Mouse (Mus musculus): ENCODE results near the gene Gpr34. TPM values are rescaled to one million over a fixed set of nuclear protein-coding genes. Genes with fewer than 3 reads are reported as not detected.

Gpr34 gene
- 2.1 and 2.9 TPM in 2 replicates for polyA plus RNA-seq (2015; fragmentation: Nextera tagmentation; extraction: Ambion mirVana)

- no peak within 1 kb of the TSS for H3K27ac ChIP-seq
- no peaks in the 10 kb centered on the region for H3K36me3 ChIP-seq
- H3K4me2 ChIP-seq (replicated peaks) = no peak within 1 kb of the TSS
- no peak for ATAC-seq (ENCODE audit: low FRiP score, low read depth)
- no peaks in the 10 kb centered on the region for H3K27me3 ChIP-seq
- no peaks in the 10 kb centered on the region for H3K4me1 ChIP-seq
- WGBS = 69% methylated on average over 5 of the region's 5 CpGs
- H3K9ac ChIP-seq = no peak within 1 kb of the TSS
- no peak within 1 kb of the TSS for H3K4me3 ChIP-seq
- no peaks in the 10 kb centered on the region for H3K9me3 ChIP-seq
Measured at GRCm38 (mm10) chrX:13631599-13632283, at the start of gene Gpr34. Gene Gpr34, plus strand, starts transcription at chrX:13632089.

DNA sequence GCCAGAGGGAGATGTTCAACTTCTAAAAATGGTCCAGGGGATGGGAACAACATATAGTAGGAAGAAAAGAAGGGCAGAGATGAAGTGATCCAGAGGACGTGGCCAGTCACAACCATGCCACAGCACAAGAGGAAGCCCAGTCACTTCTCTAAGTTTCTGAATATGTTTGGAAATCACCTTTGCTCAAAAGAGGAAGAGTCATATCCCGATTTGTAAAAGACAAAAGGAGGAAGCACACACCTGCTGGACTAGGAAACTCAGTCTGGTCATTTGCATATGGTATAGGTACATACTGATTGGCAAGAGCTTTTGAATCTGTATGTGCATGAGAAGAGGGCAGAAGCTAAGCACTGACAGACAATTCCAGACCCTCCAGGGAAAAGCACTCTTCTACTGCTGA, 32.5 kb upstream of the Gpr34 start:
- Histone ChIP-seq H3K9ac (no peak overlapping the region), H3K27ac (no peak overlapping the region), H3K4me3 (no peak overlapping the region), H3K4me2 (replicated peaks) (no peak overlapping the region), H3K27me3 (peaks cover 3% of the 10 kb centered on the region; the same call in 1 of the 2 replicates), H3K4me1 (no peaks in the 10 kb centered on the region), H3K36me3 (no peaks in the 10 kb centered on the region), H3K9me3 (no peaks in the 10 kb centered on the region)
- no peak for ATAC-seq (ENCODE audit: low FRiP score, low read depth)
- WGBS = 87% methylated on average over 2 of the region's 2 CpGs

- Histone ChIP-seq H3K4me3 (no peak overlapping the region), H3K9ac (no peak overlapping the region), H3K27me3 (peaks cover 3% of the 10 kb centered on the region; the same call in 1 of the 2 replicates), H3K9me3 (no peaks in the 10 kb centered on the region), H3K36me3 (no peaks in the 10 kb centered on the region), H3K4me1 (no peaks in the 10 kb centered on the region), H3K27ac (no peak overlapping the region), H3K4me2 (replicated peaks) (no peak overlapping the region)
- no peak for ATAC-seq (ENCODE audit: low FRiP score, low read depth)
- WGBS = 82% methylated on average over 1 of the region's 1 CpGs
Measured at GRCm38 (mm10) chrX:13599966-13600365, 31.9 kb upstream of the Gpr34 start.

DNA sequence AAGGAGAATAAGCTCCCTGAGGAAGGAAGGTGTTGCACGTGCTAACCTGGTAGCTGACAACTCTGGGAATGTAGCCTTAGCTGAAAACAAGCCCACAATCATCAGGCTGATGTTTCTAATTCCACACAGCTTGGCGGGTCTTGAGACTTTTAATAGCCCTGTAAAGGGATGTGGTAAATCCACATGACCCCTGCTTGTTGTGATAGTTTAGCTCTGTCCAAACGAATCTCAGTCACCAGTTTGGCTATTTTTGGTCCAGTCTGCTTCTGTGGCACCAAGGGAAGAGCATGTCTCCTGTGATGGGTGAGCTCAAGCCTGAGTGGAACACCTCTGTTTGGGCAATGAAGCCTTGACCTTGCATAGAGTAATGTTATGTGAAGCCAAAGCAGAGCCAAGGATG, 25.1 kb upstream of the Gpr34 start:
- ATAC-seq (ENCODE audit: low FRiP score, low read depth) = no peak
- Histone ChIP-seq H3K36me3 (no peaks in the 10 kb centered on the region), H3K4me2 (replicated peaks) (no peak overlapping the region), H3K27me3 (no peaks in the 10 kb centered on the region), H3K9me3 (no peaks in the 10 kb centered on the region), H3K9ac (no peak overlapping the region), H3K4me3 (no peak overlapping the region), H3K27ac (no peak overlapping the region), H3K4me1 (no peaks in the 10 kb centered on the region)
- 29% methylated on average over 3 of the region's 3 CpGs for WGBS

GRCm38 (mm10) chrX:13607752-13608151, 24.1 kb upstream of the Gpr34 start:
- no peak for ATAC-seq (ENCODE audit: low FRiP score, low read depth)
- Histone ChIP-seq H3K9ac (no peak overlapping the region), H3K4me1 (no peaks in the 10 kb centered on the region), H3K9me3 (no peaks in the 10 kb centered on the region), H3K4me2 (replicated peaks) (no peak overlapping the region), H3K27ac (no peak overlapping the region), H3K4me3 (no peak overlapping the region), H3K27me3 (no peaks in the 10 kb centered on the region), H3K36me3 (no peaks in the 10 kb centered on the region)
- 65% methylated on average over 3 of the region's 3 CpGs for WGBS

GRCm38 (mm10) chrX:13611114-13611513, 20.8 kb upstream of the Gpr34 start:
- ATAC-seq (ENCODE audit: low FRiP score, low read depth) = no peak
- H3K36me3 ChIP-seq = peaks cover 9% of the 10 kb centered on the region; the same call in 1 of the 2 replicates
- H3K4me3 ChIP-seq = no peak overlapping the region
- H3K27me3 ChIP-seq = no peaks in the 10 kb centered on the region
- H3K4me1 ChIP-seq = no peaks in the 10 kb centered on the region
- H3K4me2 ChIP-seq (replicated peaks) = no peak overlapping the region
- 91% methylated on average over 5 of the region's 5 CpGs for WGBS
- H3K27ac ChIP-seq = no peak overlapping the region
- H3K9ac ChIP-seq = no peak overlapping the region
- H3K9me3 ChIP-seq = no peaks in the 10 kb centered on the region

- Histone ChIP-seq H3K27ac (no peak overlapping the region), H3K36me3 (peaks cover 9% of the 10 kb centered on the region; the same call in 1 of the 2 replicates), H3K27me3 (no peaks in the 10 kb centered on the region), H3K4me1 (no peaks in the 10 kb centered on the region), H3K9me3 (no peaks in the 10 kb centered on the region), H3K4me2 (replicated peaks) (no peak overlapping the region), H3K9ac (no peak overlapping the region), H3K4me3 (no peak overlapping the region)
- no peak for ATAC-seq (ENCODE audit: low FRiP score, low read depth)
- 85% methylated on average over 2 of the region's 2 CpGs for WGBS
Measured at GRCm38 (mm10) chrX:13612115-13612514, 19.8 kb upstream of the Gpr34 start.

DNA sequence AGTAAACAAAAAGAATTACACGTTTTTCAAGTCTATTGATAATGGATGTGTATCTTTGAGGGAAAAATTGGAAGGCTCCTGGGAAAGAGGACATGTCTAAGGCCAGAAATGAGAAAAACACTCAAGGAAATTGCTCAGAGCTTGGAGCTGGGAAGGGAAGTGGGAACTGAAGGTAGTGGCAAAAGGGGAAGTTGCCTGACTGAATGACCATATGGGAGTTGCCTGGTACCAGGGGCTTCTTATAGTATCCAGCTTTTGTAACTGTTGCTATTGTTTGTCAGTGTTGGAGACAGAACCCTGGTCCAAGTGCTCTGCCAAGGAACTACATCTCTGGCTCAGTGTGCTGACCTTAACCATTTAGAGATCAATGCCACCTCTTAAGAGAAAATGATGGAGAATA, 15.2 kb upstream of the Gpr34 start:
- H3K9me3 ChIP-seq = no peaks in the 10 kb centered on the region
- H3K36me3 ChIP-seq = peaks cover 9% of the 10 kb centered on the region; the same call in 1 of the 2 replicates
- no peak for ATAC-seq (ENCODE audit: low FRiP score, low read depth)
- no peak overlapping the region for H3K27ac ChIP-seq
- no peaks in the 10 kb centered on the region for H3K27me3 ChIP-seq
- H3K4me3 ChIP-seq = no peak overlapping the region
- no peaks in the 10 kb centered on the region for H3K4me1 ChIP-seq
- 64% methylated on average over 1 of the region's 1 CpGs for WGBS
- H3K4me2 ChIP-seq (replicated peaks) = no peak overlapping the region
- no peak overlapping the region for H3K9ac ChIP-seq

- Histone ChIP-seq H3K9ac (no peak overlapping the region), H3K4me1 (no peaks in the 10 kb centered on the region), H3K9me3 (no peaks in the 10 kb centered on the region), H3K36me3 (peaks cover 9% of the 10 kb centered on the region; the same call in 1 of the 2 replicates), H3K4me3 (no peak overlapping the region), H3K27me3 (no peaks in the 10 kb centered on the region), H3K27ac (no peak overlapping the region), H3K4me2 (replicated peaks) (no peak overlapping the region)
- ATAC-seq (ENCODE audit: low FRiP score, low read depth) = no peak
- 87% methylated on average over 1 of the region's 1 CpGs for WGBS
Measured at GRCm38 (mm10) chrX:13617294-13617693, 14.6 kb upstream of the Gpr34 start.

DNA sequence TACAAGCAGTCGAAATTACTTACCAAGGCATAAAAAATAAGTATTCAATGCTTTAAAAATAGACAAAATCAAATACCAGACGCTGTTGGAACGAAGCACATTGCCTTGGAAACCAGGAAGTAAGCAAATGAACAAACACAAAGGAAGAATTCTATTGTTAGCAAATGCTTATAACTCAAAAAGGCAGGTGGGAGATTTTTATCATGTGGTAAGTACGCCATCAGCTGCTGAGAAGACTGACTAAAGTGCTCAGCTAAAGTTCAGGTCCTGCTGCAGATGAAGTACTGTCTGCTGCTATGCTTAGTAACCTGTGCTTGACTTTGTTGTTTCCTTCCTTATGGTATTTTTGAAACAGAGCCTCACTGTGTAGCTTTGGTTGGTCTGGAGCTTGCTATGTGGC, 13.4 kb upstream of the Gpr34 start:
- H3K36me3 ChIP-seq = 0 out of 2 replicates have a peak, but pooled peaks cover 5% of the 10 kb centered on the region
- no peak for ATAC-seq (ENCODE audit: low FRiP score, low read depth)
- 83% methylated on average over 4 of the region's 4 CpGs for WGBS
- H3K4me3 ChIP-seq = no peak overlapping the region
- H3K27ac ChIP-seq = no peak overlapping the region
- H3K4me1 ChIP-seq = no peaks in the 10 kb centered on the region
- H3K9ac ChIP-seq = no peak overlapping the region
- no peaks in the 10 kb centered on the region for H3K27me3 ChIP-seq
- H3K4me2 ChIP-seq (replicated peaks) = no peak overlapping the region
- H3K9me3 ChIP-seq = no peaks in the 10 kb centered on the region

DNA sequence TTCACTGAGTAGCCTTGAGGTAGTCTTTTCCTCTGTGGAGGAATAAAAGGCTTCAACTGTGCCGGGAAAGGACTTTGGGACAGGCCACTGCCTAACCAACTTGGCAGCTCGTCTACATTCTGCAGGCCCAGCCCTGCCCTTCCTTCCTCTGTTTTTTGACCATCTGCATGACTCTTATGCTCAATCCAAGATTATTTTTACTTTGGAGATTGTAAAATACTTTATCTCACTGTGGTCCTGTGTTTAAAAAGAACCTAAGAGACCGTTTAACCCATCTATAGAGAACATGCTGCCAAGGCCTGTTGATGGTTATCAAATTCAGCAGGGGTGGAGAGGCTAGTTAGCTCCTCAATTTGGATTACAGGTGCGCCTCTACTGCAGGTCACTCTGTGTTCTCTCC, 10.4 kb upstream of the Gpr34 start:
- no peak overlapping the region for H3K9ac ChIP-seq
- no peak overlapping the region for H3K4me3 ChIP-seq
- no peak overlapping the region for H3K4me2 ChIP-seq (replicated peaks)
- H3K27me3 ChIP-seq = no peaks in the 10 kb centered on the region
- no peak for ATAC-seq (ENCODE audit: low FRiP score, low read depth)
- H3K9me3 ChIP-seq = no peaks in the 10 kb centered on the region
- no peak overlapping the region for H3K27ac ChIP-seq
- WGBS = 83% methylated on average over 4 of the region's 4 CpGs
- H3K4me1 ChIP-seq = no peaks in the 10 kb centered on the region
- H3K36me3 ChIP-seq = no peaks in the 10 kb centered on the region

- H3K4me2 ChIP-seq (replicated peaks) = no peak overlapping the region
- no peaks in the 10 kb centered on the region for H3K4me1 ChIP-seq
- no peaks in the 10 kb centered on the region for H3K36me3 ChIP-seq
- H3K4me3 ChIP-seq = no peak overlapping the region
- 81% methylated on average over 5 of the region's 5 CpGs for WGBS
- no peak for ATAC-seq (ENCODE audit: low FRiP score, low read depth)
- H3K9me3 ChIP-seq = no peaks in the 10 kb centered on the region
- no peak overlapping the region for H3K9ac ChIP-seq
- H3K27me3 ChIP-seq = no peaks in the 10 kb centered on the region
- no peak overlapping the region for H3K27ac ChIP-seq
Measured at GRCm38 (mm10) chrX:13622654-13623053, 9.2 kb upstream of the Gpr34 start.

DNA sequence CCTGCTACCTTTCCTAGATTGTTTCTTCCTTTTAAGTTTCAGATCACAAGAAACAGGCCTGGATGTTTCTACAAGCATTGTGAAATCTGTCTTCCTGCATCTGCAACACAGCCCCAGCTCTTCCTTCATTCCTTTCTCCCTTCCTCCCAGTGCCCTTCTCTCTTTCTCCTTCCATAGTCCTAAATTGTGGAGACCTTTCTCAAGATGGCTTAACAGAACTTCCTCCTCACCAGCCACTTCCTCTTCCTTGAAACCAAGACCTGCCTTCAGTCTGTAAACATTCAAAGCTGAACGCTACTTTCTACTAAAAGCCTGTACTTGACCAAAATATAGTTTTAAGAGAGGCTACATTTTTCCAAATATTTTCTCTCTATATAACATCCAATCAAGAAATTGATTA, 4.5 kb downstream of the Gpr34 start:
- WGBS = 89% methylated on average over 1 of the region's 1 CpGs
- Histone ChIP-seq H3K9me3 (no peaks in the 10 kb centered on the region), H3K9ac (no peak overlapping the region), H3K36me3 (no peaks in the 10 kb centered on the region), H3K4me3 (no peak overlapping the region), H3K27me3 (no peaks in the 10 kb centered on the region), H3K4me2 (replicated peaks) (no peak overlapping the region), H3K4me1 (no peaks in the 10 kb centered on the region), H3K27ac (no peak overlapping the region)
- ATAC-seq (ENCODE audit: low FRiP score, low read depth) = no peak

All from limb, embryonic 13.5 days (tissue).